Mouse (Mus musculus) brain, adult 2 months (tissue): ENCODE results near the gene Clec4n.
"Not testable (repeated sequence)": the region's sequence is repeated elsewhere in the genome, so short reads cannot be mapped to it uniquely, and the experiment has no call there.

Experiments used
- DNase-seq: peaks from one replicate; pipeline ENCODE4 v3.0.0; 2011; ENCODE audit warnings: low read depth, low spot score

Clec4n gene

DNA sequence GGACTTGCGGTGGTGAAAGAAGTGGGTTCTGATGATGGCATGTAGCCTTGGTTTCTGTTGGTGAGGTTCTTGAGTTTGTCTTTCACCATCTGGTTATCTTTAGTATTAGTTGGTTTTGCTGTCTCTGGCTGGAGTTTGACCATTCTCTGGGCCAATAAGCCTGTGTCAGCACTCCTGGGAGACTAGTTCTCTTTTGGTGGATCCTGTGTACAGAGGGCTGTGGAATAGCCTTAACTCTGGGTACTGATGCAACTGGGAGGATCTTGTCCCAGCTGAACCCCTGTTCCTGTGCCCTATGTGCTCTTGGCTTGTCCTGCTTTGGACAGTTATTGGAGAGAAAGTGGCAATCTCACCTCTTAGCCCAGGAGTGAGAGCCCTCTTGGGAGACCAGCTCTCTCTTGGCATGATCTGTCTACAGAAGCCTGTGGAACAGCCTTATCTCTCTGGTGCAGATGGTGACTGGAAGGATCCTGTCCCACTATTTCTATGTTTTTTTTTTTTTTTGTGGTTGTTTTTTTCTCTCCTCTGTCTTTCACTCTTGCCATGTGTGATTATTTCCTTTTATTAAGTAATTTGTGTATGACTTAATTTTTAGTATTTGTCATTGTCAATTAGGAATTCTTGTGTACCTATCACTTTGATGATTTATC is 63.2 kb downstream of the Clec4n start:
- DNase-seq = no peak

DNA sequence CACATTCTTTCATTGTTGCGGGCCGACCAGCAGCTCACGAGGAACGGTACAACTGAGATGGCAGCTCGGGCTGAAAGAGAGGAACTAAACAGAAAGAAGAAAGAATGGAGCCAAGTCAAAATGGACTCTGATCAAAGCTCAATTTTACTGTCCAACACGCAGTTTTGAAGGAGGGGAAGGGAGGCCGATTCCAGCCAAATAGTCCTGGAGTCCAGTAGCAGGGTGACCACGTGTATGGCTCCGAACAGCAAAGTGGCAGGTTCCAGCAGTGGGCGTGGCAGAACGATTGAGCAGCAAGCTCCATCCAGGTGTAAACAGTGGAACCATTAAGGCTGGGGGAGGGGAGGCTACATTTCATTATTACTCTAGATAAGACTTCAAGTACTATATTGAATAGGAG is 63.9 kb downstream of the Clec4n start:
- not testable (repeated sequence) for DNase-seq
